Mouse (Mus musculus) olfactory bulb, adult 2 months (tissue): ENCODE results near the gene Enox1.

Experiments
- CTCF ChIP-seq: fragments of 200-500 bp; IDR thresholded peaks from 2 replicates; pipeline ENCODE4 v1.5.1; 2012; ENCODE audit warnings: low read depth, mild to moderate bottlenecking, low read length, moderate library complexity; ENCODE audit not compliant: insufficient read depth
- POLR2A ChIP-seq: fragments of 200-500 bp; IDR thresholded peaks from 2 replicates; pipeline ENCODE4 v1.6.1; 2012; ENCODE audit warnings: mild to moderate bottlenecking, low read depth, low read length, moderate library complexity; ENCODE audit not compliant: insufficient read depth

DNA sequence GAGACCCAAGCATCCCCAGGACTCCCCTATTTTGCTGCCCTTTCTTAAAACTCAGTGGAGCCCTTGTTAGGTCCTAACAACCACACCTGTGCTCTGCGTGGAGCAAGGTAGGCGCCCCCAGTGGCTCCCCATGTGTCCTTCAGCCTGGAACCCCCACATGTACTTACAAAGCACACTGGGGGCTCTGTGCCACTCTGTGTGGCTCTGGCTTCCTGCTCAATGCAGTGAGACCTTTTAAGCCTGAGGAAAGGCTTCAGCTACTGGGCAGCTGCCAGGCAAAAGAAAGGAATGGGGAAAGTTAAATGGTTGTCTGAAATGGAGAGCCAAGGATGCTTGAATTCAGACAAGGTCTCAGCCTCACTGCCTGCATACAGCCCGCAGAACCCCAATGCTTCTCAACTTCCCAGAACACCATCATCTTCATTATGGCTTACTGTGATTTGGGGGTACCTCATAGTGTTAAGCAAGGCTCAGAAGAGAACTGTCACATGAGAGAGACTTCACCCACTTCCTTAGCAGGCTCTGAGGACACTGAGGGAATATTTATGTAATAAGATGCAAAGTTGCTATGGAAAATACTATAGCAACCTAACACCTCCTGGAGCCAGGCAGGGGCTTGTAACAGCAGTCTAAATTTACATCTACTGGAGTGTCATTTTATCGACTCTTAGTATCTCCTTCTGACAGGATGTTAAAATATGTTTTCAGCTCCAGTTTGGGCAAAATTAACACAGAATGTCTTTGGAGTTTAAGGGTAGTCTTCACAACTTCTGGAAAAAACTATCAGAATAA lies 465.1 kb downstream of the Enox1 start:
- TF ChIP-seq CTCF (no peak), POLR2A (no peak)
